Mouse (Mus musculus) kidney, embryonic 14.5 days (tissue): Measurements from ENCODE around the gene Drap1. TPM values are rescaled to one million over a fixed set of nuclear protein-coding genes. Genes with fewer than 3 reads are reported as not detected.
"Not testable (repeated sequence)": the region's sequence is repeated elsewhere in the genome, so short reads cannot be mapped to it uniquely, and the experiment has no call there.

Experiments used
- ATAC-seq: fragments of 200-750 bp; cut with Nextera tagmentation; 2 replicates; pipeline ENCODE4 v1.8.0; 2017; ENCODE audit warnings: moderate number of reproducible peaks, mild to moderate bottlenecking, moderate TSS enrichment, moderate library complexity; ENCODE audit not compliant: low FRiP score, low TSS enrichment
- H3K27ac ChIP-seq: fragments of 300-500 bp; sonication (generic); 2 replicates; pipeline ENCODE4 v1.5.1; 2014; ENCODE audit warnings: low read depth, mild to moderate bottlenecking, low read length, moderate library complexity, mixed read lengths
- H3K27me3 ChIP-seq: fragments of 300-500 bp; sonication (generic); 2 replicates; pipeline ENCODE4 v1.6.1; 2014; ENCODE audit warnings: mild to moderate bottlenecking, low read length; ENCODE audit not compliant: control insufficient read depth, insufficient read depth
- H3K36me3 ChIP-seq: fragments of 300-500 bp; sonication (generic); 2 replicates; pipeline ENCODE4 v1.6.1; 2014; ENCODE audit warnings: low read length, mixed read lengths; ENCODE audit not compliant: control insufficient read depth, insufficient read depth
- H3K4me1 ChIP-seq: fragments of 300-500 bp; sonication (generic); 2 replicates; pipeline ENCODE4 v1.6.1; 2014; ENCODE audit warnings: low read length, mixed read lengths; ENCODE audit not compliant: control insufficient read depth, insufficient read depth
- H3K4me2 ChIP-seq: fragments of 300-500 bp; sonication (generic); replicated peaks from 2 replicates; pipeline ENCODE4 v1.6.1; 2014; ENCODE audit warnings: low read depth, mild to moderate bottlenecking, low read length
- H3K4me3 ChIP-seq: fragments of 300-500 bp; sonication (generic); 2 replicates; pipeline ENCODE4 v1.5.1; 2014; ENCODE audit warnings: mild to moderate bottlenecking, low read length
- H3K9ac ChIP-seq: fragments of 300-500 bp; sonication (generic); 2 replicates; pipeline ENCODE4 v1.6.1; 2014; ENCODE audit warnings: low read depth, mild to moderate bottlenecking, low read length, moderate library complexity
- H3K9me3 ChIP-seq: fragments of 300-500 bp; sonication (generic); 2 replicates; pipeline ENCODE4 v1.6.1; 2016; ENCODE audit warnings: low read length; ENCODE audit not compliant: control insufficient read depth
- WGBS: fragments of 180-500 bp; shearing (Covaris S2); extraction: QIAGEN DNeasy Blood & Tissue Kit; methylation state at CpG from one replicate; pipeline ENCODE4 v1.1.7; 2014; 5-methylcytosine and 5-hydroxymethylcytosine counted together
- polyA plus RNA-seq: library from polyadenylated mRNA; unstranded; fragments of >200 nt; fragmentation: Nextera tagmentation; extraction: Ambion mirVana; gene quantifications from 2 replicates; pipeline ENCODE4 v1.2.1, GENCODE M21; 2014

Gene Drap1
- polyA plus RNA-seq, 1 experiment from 2014 or later, result 191 TPM

DNA sequence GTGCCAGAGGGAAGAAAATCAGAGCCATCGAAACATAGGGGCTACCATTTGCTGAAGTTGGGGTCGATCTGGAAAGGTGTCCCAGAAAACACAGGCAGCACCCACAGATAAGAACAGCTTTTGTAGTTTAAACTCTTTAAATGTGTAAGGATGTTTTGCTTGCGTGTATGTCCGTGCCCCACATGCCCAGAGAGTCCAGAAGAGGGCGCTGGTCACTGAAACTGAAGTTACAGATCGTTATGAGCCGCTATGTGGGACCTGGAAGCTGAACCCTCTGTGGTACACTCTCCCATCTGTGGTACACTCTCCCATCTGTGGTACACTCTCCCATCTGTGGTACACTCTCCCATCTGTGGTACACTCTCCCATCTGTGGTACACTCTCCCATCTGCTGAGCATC lies 17.6 kb downstream of the Drap1 start:
- Histone ChIP-seq H3K27ac (peak overlapping the region; percentile 94), H3K4me1 (0 out of 2 replicates have a peak, but pooled peaks cover 3% of the 10 kb centered on the region), H3K9me3 (no peaks in the 10 kb centered on the region), H3K9ac (peak overlapping the region; percentile 74), H3K4me3 (peak overlapping the region; percentile 59), H3K4me2 (peak overlapping the region; percentile 77), H3K36me3 (0 out of 2 replicates have a peak, but pooled peaks cover 4% of the 10 kb centered on the region), H3K27me3 (no peaks in the 10 kb centered on the region)
- WGBS, result 21% methylated on average over 7 of the region's 7 CpGs
- peak; percentile 68 for ATAC-seq

DNA sequence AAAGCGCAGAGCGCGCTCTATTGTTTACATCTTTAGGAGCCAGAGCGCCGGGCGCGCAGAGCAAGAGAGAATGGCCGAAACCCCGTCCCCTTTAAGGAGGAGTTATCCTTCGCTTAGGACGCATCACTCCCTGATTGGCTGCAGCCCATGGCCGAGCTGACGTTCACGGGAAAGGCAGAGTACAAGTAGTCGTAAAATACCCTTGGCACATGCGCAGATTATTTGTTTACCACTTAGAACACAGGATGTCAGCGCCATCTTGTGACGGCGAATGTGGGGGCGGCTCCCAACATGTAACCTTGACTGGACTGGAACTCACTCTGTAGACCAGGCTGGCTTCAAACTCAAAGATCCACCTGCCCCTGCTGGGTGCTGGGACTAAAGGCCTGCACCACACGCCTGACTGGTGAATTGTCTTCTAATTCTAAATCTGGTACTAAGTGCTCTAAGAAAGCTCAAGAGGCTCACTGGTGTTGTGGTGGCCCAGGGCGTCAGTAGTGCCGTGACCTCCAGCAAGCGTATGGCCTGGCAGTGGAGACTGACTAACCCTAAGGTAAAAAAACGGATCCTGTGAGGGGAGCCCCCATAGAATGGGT lies 18.1 kb downstream of the Drap1 start:
- peak overlapping the region; percentile 94 for H3K27ac ChIP-seq
- peak overlapping the region; percentile 77 for H3K4me2 ChIP-seq
- H3K9ac ChIP-seq, result peak overlapping the region; percentile 74
- not testable (repeated sequence) for H3K9me3 ChIP-seq, H3K27me3 ChIP-seq, H3K36me3 ChIP-seq, H3K4me1 ChIP-seq
- ATAC-seq, result peak; percentile 84
- WGBS, result 22% methylated on average over 21 of the region's 25 CpGs
- peak overlapping the region; percentile 59 for H3K4me3 ChIP-seq

DNA sequence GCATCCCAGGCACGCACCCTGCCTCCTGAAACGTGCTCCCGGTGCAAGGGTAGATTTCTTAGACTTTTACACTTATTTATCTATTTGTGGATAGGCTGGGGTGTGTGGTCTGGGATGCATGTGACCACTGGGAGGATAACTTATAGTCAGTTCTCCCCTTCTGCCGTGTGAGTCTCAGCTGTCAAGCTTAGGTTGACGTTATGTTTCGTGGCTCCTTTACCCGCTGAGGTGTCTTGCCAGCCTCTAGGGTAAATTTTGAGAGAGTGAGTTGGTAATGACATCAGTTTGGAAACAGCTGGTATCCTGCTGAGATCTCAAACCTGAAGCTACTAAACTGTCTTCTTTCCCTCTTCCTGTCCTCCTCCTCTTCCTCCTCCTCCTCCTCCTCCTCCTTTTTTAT lies 18.9 kb downstream of the Drap1 start:
- Histone ChIP-seq H3K4me2 (peak overlapping the region; percentile 52), H3K27ac (peak overlapping the region; percentile 26; the same call in 1 of the 2 replicates), H3K36me3 (0 out of 2 replicates have a peak, but pooled peaks cover 4% of the 10 kb centered on the region), H3K27me3 (no peaks in the 10 kb centered on the region), H3K4me3 (peak overlapping the region; percentile 39), H3K4me1 (0 out of 2 replicates have a peak, but pooled peaks cover 3% of the 10 kb centered on the region), H3K9me3 (no peaks in the 10 kb centered on the region), H3K9ac (peak overlapping the region; percentile 51; the same call in 1 of the 2 replicates)
- ATAC-seq, result no peak
- 14% methylated on average over 7 of the region's 7 CpGs for WGBS

DNA sequence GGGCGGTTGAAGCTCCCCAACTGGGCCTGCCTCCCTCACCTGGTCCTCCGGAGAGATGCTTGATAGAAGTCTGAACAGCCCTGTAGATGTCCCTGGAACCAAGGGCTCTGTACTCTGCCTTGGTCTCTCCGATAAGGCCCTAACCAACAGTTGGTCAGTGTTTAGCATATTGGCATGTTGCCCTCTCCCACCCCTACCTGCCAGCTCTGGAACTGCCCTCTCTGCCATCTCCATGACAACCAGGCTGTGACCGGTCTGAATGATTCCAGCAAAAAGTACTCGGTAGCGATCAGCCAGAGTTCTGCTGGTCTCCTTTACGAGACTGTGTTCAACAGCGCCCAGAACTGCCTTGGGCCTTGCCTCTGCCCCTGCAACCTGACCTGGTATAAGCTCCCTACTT lies 22.5 kb downstream of the Drap1 start, which contains the start of gene Tsga10ip:
Tsga10ip (minus strand) TSS at position 234 of the 400 bp plus-strand sequence.
- Histone ChIP-seq H3K27ac (no peak within 1 kb of the TSS), H3K9ac (no peak within 1 kb of the TSS), H3K4me2 (no peak within 1 kb of the TSS), H3K9me3 (no peaks in the 10 kb centered on the region), H3K4me1 (no peaks in the 10 kb centered on the region), H3K4me3 (no peak within 1 kb of the TSS), H3K36me3 (no peaks in the 10 kb centered on the region), H3K27me3 (no peaks in the 10 kb centered on the region)
- no peak for ATAC-seq
- WGBS, result 78% methylated on average over 8 of the region's 8 CpGs

DNA sequence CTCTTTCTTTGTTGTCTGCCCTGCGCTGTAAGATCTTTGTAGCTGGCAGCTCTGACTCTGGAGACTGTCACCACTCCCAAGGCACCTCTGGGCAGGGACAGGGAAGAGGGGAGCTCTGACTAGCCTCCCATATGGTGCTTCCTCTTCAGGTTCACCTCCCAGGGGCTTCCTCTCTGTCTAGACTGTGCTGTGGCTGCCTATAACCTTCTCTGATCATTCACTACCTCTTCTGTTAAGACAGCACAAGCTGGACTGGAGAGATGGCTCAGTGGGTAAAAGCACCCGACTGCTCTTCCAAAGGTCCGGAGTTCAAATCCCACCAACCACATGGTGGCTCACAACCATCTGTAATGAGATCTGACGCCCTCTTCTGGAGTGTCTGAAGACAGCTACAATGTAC lies 23.7 kb downstream of the Drap1 start:
- H3K9ac ChIP-seq, H3K4me2 ChIP-seq, H3K9me3 ChIP-seq, H3K36me3 ChIP-seq, H3K27me3 ChIP-seq, H3K4me3 ChIP-seq, H3K4me1 ChIP-seq, ATAC-seq, H3K27ac ChIP-seq: not testable (repeated sequence)
- WGBS, result 74% methylated on average over 4 of the region's 4 CpGs

DNA sequence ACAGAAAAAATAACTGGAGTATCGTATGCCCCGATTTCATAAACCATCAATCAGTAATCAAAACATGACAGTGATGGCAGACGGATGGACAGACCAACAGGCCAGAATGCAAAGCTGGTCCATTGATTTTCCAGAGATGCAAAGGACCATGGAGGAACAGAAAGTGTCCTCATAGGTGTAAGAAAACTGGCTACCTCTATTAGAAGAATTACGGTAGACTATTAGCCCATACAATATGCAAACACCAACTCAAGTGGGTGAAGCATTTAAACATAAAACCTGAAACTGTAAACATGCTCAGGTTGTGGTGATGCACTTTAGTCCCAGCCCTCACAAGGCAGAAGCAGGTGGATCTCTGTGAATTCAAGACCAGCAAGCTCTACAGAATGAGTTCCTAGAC lies 29.4 kb downstream of the Drap1 start:
- no peaks in the 10 kb centered on the region for H3K9me3 ChIP-seq
- 75% methylated on average over 4 of the region's 4 CpGs for WGBS
- no peak overlapping the region for H3K4me3 ChIP-seq
- 0 out of 2 replicates have a peak, but pooled peaks cover 1% of the 10 kb centered on the region for H3K4me1 ChIP-seq
- no peaks in the 10 kb centered on the region for H3K27me3 ChIP-seq
- no peak overlapping the region for H3K9ac ChIP-seq
- no peak for ATAC-seq
- H3K4me2 ChIP-seq, result no peak overlapping the region
- H3K27ac ChIP-seq, result no peak overlapping the region
- no peaks in the 10 kb centered on the region for H3K36me3 ChIP-seq

DNA sequence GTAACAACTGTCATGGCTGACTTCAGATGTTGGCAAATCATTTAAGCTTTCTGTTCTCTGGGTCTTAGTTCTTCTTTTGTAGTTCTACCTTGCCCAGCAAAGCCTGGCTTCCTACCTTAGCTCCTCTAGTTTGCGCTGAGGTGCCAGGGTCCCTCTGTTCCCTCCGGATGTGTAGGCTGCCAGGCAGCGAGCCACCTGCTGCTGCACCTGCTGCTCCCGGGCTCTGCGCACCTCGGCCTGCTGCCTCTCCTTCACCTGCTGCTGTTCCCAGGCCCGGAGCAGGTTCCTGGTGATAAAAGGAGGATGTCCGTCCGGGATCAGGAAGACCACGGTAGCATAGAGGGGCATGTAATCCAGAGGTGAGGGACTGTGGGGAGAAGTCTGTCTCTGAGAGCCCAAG lies 30.6 kb downstream of the Drap1 start:
- Histone ChIP-seq H3K4me2 (no peak overlapping the region), H3K36me3 (no peaks in the 10 kb centered on the region), H3K9me3 (no peaks in the 10 kb centered on the region), H3K27me3 (no peaks in the 10 kb centered on the region), H3K4me1 (peaks cover 8% of the 10 kb centered on the region; the same call in 1 of the 2 replicates), H3K4me3 (no peak overlapping the region), H3K27ac (no peak overlapping the region), H3K9ac (no peak overlapping the region)
- no peak for ATAC-seq
- 51% methylated on average over 10 of the region's 10 CpGs for WGBS

DNA sequence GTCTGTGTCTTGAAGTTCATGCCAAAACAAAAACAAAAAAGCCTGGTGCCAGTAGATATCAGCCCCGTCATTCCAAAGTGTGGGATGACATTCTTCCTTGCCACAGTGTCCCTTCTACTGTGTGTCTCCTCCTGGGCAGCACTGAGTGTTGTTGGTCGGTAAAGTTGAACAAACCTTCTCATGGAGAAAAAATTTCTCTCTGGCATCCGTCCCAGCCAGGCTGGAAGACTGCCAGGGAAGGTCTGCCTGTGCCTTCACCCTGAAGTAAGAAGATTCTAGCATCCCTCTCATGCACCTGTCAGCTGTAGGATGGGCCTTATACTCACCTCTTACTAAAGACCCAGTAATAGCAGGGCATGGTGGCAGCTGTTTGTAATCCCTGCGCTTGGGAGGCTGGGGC lies 31.9 kb downstream of the Drap1 start:
- Histone ChIP-seq H3K27ac (no peak overlapping the region), H3K4me2 (no peak overlapping the region), H3K27me3 (no peaks in the 10 kb centered on the region), H3K4me3 (no peak overlapping the region), H3K9ac (no peak overlapping the region), H3K36me3 (no peaks in the 10 kb centered on the region), H3K4me1 (peaks cover 8% of the 10 kb centered on the region; the same call in 1 of the 2 replicates), H3K9me3 (no peaks in the 10 kb centered on the region)
- WGBS, result 66% methylated on average over 4 of the region's 4 CpGs
- ATAC-seq, result no peak

DNA sequence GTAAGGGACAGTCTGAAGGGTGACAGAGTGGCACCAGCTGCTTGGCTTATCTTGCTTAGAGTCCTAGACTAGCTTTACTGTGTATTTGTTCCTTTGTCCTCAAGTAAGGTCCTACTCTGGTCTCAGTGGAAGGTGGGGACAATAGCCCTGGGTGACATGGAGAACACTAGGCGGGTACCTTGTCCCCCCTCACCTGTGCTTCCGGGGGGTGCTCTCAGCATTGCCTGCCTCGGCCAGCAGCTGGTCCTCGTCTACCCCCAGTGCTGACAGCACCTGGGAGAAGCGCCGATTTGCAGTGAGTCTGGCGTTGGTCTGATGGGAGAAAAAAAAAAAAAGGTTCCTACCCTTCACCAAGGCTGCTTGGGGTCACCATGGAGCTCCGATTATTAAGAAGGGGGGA lies 34.4 kb downstream of the Drap1 start:
- H3K9ac ChIP-seq, result peak overlapping the region; percentile 47; the same call in 1 of the 2 replicates
- no peaks in the 10 kb centered on the region for H3K27me3 ChIP-seq
- peak overlapping the region; percentile 6; the same call in 1 of the 2 replicates for H3K27ac ChIP-seq
- H3K36me3 ChIP-seq, result peaks cover 8% of the 10 kb centered on the region; the same call in 1 of the 2 replicates
- H3K4me3 ChIP-seq, result peak overlapping the region; percentile 97
- peaks cover 16% of the 10 kb centered on the region for H3K4me1 ChIP-seq
- H3K9me3 ChIP-seq, result no peaks in the 10 kb centered on the region
- 69% methylated on average over 8 of the region's 8 CpGs for WGBS
- H3K4me2 ChIP-seq, result peak overlapping the region; percentile 60
- ATAC-seq, result no peak
